Mouse (Mus musculus): ENCODE results near the gene Gpx3.
"Not testable (repeated sequence)": the region's sequence is repeated elsewhere in the genome, so short reads cannot be mapped to it uniquely, and the experiment has no call there.

The Gpx3 gene

DNA sequence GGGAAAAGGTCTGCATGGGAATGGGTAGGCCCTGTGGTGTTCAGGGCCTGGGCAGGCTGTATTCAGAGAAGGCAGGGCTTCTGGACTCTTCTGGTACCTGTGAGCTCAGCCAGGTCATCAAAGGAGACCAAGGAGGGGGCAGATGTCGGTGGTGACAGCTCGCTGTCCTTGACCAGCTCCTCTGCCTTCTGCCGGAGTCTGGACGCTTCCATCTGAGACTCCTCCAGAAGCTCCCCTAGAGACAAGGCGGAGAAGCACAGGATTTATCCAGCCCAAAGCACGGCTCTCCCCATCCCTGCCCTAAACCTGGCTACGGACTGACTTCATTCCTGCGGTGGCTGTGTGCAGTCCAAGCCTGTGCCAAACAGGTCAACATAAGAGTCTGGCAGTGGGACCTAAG lies 37.2 kb downstream of the Gpx3 start:
- no peak for DNase-seq (ENCODE audit: low read depth)

DNA sequence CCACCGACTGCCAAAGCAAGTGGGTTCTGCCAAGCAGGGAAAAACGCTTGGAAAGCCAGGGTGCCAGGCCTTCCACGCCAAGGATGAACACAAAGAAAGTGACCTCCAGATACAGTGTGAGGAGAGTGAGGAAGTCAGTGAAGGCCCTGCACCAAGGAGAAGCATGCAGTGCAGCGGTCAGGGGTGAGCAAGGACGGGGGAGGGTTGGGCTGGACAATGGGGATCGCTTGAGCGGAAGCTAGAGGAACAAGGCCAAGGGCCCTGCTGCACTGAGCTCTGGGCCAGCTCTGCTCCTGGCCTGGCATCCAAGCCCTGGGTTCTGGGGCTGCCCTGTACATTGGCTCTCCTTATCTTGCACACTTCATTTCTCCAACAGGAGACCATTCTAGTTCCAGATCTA lies 37.8 kb downstream of the Gpx3 start:
- no peak for DNase-seq (ENCODE audit: low read depth)

- no peak for DNase-seq (ENCODE audit: low read depth)
Observed at GRCm38 (mm10) chr11:54944702-54945101, 42.4 kb downstream of the Gpx3 start.

- no peak for DNase-seq (ENCODE audit: low read depth)
Observed at GRCm38 (mm10) chr11:54949717-54950116, 47.5 kb downstream of the Gpx3 start.

DNA sequence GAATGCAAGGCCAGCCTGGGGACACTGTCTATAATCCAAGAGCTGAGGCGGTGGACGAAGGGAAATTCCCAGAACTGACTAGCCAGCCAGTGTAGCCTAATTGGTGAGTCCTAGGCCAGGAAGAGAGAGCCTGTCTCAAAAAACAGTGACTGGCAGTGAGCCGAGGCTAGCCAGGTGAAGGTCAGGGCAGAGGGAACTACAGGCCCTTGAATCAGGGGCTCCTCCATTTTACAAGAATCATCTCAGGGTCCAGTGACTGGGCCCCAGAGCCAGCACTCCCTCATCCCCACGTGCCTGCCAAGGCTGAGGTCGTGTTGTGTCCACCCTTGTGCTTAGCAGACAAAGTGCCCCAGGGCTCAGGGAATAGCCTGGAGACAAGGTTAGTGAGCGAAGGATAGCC lies 48.4 kb downstream of the Gpx3 start:
- no peak for DNase-seq (ENCODE audit: low read depth)

DNA sequence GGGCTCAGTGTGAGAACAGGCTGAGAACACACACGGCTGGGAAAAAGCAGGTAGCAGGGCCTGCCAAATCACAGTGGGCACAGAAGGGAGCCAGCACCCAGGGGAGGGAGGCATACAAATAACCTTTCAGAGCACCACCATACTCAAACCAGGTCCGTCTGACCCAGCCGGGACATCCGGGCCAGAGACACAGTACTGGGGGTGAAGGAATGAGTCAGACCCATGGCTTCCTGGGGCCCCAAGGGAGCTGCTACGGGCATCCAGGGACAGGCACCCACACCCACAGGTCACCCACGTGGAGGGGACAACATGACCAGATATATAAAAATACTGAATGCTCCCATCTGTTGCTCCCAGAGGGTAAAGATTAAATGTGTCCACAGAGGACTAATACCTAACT lies 50.4 kb downstream of the Gpx3 start:
- DNase-seq (ENCODE audit: low read depth): no peak

DNA sequence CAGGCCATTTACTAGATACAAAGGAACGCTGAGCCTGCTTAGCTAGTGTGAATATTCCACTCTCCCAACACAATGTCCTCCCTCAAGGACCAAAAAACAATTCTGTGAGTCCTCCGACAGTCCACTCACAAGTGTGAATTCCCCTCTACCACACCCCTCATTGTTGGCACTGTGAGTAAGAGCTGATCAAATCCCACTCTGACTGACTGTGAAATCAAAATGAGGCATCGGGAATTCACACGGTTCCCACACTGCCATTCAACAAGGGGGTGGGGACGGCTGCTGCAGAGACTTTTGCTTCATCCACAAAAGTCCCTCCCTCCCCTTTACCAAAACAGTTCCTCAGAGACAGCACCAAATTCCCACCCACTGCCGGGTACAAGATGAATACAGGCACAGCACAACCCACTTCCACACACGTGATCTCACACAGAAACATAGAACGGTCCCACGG lies 51.8 kb downstream of the Gpx3 start:
- DNase-seq (ENCODE audit: low read depth): peak; percentile 67

- DNase-seq (ENCODE audit: low read depth): no peak
Observed at GRCm38 (mm10) chr11:54954716-54955115, 52.5 kb downstream of the Gpx3 start.

DNA sequence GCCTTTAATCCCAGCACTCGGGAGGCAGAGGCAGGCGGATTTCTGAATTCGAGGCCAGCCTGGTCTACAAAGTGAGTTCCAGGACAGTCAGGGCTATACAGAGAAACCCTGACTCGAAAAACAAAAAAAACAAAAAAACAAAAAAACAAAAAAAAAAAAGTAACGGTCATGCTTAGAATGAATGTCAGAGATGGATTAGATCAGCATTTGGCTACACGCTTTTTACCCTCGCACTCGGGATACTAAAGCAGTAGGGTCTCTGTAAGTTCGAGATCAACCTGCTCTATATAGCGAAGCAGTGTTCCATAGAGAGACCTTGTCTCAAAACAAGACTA lies 53.1 kb downstream of the Gpx3 start:
- DNase-seq (ENCODE audit: low read depth): not testable (repeated sequence)

GRCm38 (mm10) chr11:54955735-54956480 lies 53.7 kb downstream of the Gpx3 start:
- peak; percentile 91 for DNase-seq (ENCODE audit: low read depth)

DNA sequence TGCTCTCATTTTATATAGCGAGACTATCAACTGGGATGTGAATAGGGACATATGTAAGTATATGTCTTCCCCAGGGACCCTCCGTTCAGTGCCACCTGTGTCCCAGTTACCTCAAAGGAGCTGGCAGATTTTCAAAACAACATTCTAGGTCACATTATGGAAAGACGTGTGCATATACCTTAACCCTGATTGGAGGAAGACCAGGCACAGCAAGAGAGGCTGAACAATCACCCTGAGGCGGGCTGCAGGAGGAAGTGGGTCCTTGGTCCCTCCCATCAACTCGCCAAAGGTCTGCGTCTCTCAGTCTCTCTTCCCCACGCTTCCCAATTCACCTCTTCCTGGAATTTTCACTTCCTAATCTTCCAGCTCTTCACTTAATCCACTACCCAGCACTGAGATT lies 54.7 kb downstream of the Gpx3 start:
- DNase-seq (ENCODE audit: low read depth): no peak

GRCm38 (mm10) chr11:54957708-54958107 lies 55.5 kb downstream of the Gpx3 start:
- not testable (repeated sequence) for DNase-seq (ENCODE audit: low read depth)

DNA sequence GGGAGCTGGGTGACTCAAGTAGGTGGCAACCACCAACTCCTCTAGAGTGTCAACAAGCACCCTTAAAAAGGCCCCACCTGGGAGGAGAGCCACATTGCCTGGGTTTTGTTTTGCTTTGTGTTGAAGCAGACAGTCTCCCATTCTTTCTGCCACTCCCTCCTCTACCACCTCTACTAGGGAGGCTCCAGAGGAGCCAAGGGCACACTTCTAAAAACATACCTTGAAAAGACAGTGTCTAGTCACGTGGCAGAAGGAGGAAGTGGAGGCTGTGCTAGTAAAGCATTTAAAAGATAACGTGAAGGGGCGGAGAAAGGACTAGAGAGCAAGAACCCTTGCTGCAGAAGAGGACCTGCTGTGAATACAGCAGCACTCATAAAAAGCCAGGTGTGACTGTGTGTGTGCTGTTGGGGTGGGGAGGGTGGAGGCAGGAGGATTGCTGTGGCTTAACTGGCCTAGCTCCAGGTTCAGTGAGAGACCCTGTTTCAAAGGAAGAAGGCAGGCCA lies 56.4 kb downstream of the Gpx3 start:
- no peak for DNase-seq (ENCODE audit: low read depth)
